Mouse (Mus musculus) neural tube, embryonic 14.5 days (tissue): ENCODE measurements around the gene Agap1. TPM values are rescaled to one million over a fixed set of nuclear protein-coding genes. Genes with fewer than 3 reads are reported as not detected.

Experiments used
- ATAC-seq: fragments of 200-750 bp; cut with Nextera tagmentation; 2 replicates; pipeline ENCODE4 v1.8.0; 2017; ENCODE audit warnings: low read depth, mild to moderate bottlenecking, moderate TSS enrichment, moderate library complexity
- H3K27ac ChIP-seq: fragments of 300-500 bp; sonication (generic); 2 replicates; pipeline ENCODE4 v1.5.1; 2014; ENCODE audit warnings: low read depth, mild to moderate bottlenecking, control low read depth, low read length, moderate library complexity, mixed read lengths
- H3K27me3 ChIP-seq: fragments of 300-500 bp; sonication (generic); 2 replicates; pipeline ENCODE4 v1.6.1; 2014; ENCODE audit warnings: low read length; ENCODE audit not compliant: control insufficient read depth, insufficient read depth
- H3K36me3 ChIP-seq: fragments of 300-500 bp; sonication (generic); 2 replicates; pipeline ENCODE4 v1.6.1; 2014; ENCODE audit warnings: low read length, mixed read lengths; ENCODE audit not compliant: control insufficient read depth, insufficient read depth
- H3K4me1 ChIP-seq: fragments of 300-500 bp; sonication (generic); 2 replicates; pipeline ENCODE4 v1.6.1; 2014; ENCODE audit warnings: low read length; ENCODE audit not compliant: control insufficient read depth, insufficient read depth
- H3K4me2 ChIP-seq: fragments of 300-500 bp; sonication (generic); 2 replicates; pipeline ENCODE4 v1.6.1; 2014; ENCODE audit warnings: mild to moderate bottlenecking, low read depth, low read length, control low read depth
- H3K4me3 ChIP-seq: fragments of 300-500 bp; sonication (generic); 2 replicates; pipeline ENCODE4 v1.5.1; 2014; ENCODE audit warnings: low read depth, low read length, control low read depth, mixed read lengths
- H3K9ac ChIP-seq: fragments of 300-500 bp; sonication (generic); replicated peaks from 2 replicates; pipeline ENCODE4 v1.6.1; 2014; ENCODE audit warnings: low read depth, mild to moderate bottlenecking, control low read depth, low read length, mixed read lengths
- H3K9me3 ChIP-seq: fragments of 300-500 bp; sonication (generic); 2 replicates; pipeline ENCODE4 v1.6.1; 2016; ENCODE audit warnings: low read length; ENCODE audit not compliant: control insufficient read depth
- WGBS: fragments of 180-500 bp; shearing (Covaris S2); extraction: QIAGEN DNeasy Blood & Tissue Kit; methylation state at CpG from one replicate; pipeline ENCODE4 v1.1.7; 2014; 5-methylcytosine and 5-hydroxymethylcytosine counted together
- polyA plus RNA-seq: library from polyadenylated mRNA; unstranded; fragments of >200 nt; fragmentation: Nextera tagmentation; extraction: Ambion mirVana; gene quantifications from 2 replicates; pipeline ENCODE4 v1.2.1, GENCODE M21; 2014

Gene Agap1
- polyA plus RNA-seq, 1 experiment from 2014 or later = 76.4 TPM

DNA sequence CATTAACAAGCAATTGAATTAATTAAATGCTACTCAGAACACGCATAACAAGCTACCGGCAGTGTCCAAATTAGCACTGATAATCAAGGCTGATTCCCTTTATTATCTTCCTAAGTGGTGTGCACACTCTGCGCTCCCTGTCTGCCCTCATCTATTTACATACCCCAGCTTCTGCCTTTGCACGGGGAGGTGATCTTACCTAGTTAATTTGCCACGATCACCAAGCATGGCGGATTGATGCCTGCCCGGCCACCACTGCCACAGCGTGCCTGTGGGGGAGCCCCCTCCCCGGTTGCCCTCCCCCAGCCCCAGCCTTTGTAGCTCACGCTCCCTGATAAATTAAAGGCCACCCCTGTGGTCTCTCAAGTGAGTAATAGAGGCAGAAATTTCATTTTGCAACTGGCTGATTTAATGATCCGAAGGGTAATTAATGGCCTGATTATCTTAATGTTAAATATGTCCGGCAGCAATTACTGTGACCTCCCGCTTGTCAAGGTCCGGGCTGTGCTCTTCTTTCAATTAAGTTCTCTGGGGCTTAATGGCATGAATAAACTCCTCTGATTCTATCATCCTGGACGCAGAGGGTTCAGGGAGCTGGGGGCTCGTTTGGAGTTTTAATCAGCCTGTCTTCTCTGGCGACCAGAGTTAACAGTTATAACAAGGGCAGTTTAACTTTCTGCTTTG lies 393.9 kb downstream of the Agap1 start:
- ATAC-seq = peak; percentile 69
- Histone ChIP-seq H3K4me2 (no peak overlapping the region; the same call in 1 of the 2 replicates), H3K9ac (no peak overlapping the region), H3K36me3 (no peaks in the 10 kb centered on the region), H3K9me3 (no peaks in the 10 kb centered on the region), H3K27ac (no peak overlapping the region), H3K4me3 (no peak overlapping the region), H3K27me3 (no peaks in the 10 kb centered on the region), H3K4me1 (peaks cover 42% of the 10 kb centered on the region)
- 13% methylated on average over 17 of the region's 17 CpGs for WGBS

DNA sequence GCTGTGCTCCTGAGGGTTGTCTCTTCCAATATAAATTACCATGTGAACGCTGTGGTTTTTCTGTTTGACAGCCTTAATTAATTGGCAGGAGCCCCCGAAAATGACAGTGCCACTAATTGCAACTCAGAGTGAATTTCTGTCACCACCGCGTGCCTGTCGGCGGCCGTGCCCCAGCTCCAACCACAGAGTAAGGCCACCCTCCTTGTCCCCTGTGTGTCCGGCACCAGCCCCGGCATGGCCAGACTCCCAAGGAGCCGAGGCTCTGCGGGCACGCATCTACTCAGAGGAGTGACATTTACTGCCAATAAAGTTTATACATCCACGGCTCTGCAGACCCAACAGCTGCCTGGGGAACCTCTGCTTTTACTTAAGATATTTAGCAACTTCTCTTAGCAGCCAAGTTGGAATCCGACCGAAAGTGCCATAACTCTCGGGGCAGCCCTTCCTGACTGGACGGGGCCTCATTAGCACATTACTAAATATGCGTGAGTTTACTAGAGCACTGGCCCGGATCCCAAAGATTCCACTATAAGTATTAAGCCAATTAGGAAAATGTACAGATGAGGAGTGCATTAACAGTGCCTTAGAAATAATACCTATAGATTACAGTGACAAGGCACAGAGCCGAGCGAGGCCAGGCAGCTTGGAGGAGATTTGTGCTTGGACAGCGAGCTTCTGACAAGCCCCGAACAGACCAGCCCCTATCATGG lies 394.7 kb downstream of the Agap1 start:
- H3K9me3 ChIP-seq = no peaks in the 10 kb centered on the region
- no peak overlapping the region for H3K4me2 ChIP-seq
- H3K4me3 ChIP-seq = no peak overlapping the region
- H3K4me1 ChIP-seq = peaks cover 42% of the 10 kb centered on the region
- 25% methylated on average over 23 of the region's 23 CpGs for WGBS
- H3K27ac ChIP-seq = peak overlapping the region; percentile 44; the same call in 1 of the 2 replicates
- H3K9ac ChIP-seq = no peak overlapping the region
- H3K36me3 ChIP-seq = no peaks in the 10 kb centered on the region
- peak; percentile 45; the same call in 1 of the 2 replicates for ATAC-seq
- H3K27me3 ChIP-seq = no peaks in the 10 kb centered on the region

DNA sequence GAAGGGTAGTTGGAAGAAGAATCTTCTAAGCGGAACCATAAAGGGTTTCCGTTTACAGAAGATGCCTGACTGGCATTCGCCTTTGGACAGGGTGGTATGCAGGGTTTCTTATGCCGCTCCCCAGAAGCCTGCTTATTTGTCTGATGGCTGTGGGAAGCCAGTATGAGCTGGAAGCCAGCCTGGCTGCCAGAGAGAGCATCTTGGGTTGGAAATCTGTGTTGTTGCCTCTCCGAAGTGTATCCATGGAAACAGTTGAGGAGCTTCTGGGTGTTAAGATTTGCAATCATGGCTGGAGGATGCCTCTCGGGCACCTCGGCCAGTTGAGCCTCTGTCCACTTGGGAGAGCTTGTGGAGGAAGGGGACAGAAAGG lies 395.2 kb downstream of the Agap1 start:
- Histone ChIP-seq H3K27ac (peak overlapping the region; percentile 44; the same call in 1 of the 2 replicates), H3K36me3 (no peaks in the 10 kb centered on the region), H3K4me1 (peaks cover 42% of the 10 kb centered on the region), H3K27me3 (no peaks in the 10 kb centered on the region), H3K9me3 (no peaks in the 10 kb centered on the region), H3K9ac (no peak overlapping the region), H3K4me2 (no peak overlapping the region), H3K4me3 (no peak overlapping the region)
- 58% methylated on average over 7 of the region's 7 CpGs for WGBS
- no peak for ATAC-seq

DNA sequence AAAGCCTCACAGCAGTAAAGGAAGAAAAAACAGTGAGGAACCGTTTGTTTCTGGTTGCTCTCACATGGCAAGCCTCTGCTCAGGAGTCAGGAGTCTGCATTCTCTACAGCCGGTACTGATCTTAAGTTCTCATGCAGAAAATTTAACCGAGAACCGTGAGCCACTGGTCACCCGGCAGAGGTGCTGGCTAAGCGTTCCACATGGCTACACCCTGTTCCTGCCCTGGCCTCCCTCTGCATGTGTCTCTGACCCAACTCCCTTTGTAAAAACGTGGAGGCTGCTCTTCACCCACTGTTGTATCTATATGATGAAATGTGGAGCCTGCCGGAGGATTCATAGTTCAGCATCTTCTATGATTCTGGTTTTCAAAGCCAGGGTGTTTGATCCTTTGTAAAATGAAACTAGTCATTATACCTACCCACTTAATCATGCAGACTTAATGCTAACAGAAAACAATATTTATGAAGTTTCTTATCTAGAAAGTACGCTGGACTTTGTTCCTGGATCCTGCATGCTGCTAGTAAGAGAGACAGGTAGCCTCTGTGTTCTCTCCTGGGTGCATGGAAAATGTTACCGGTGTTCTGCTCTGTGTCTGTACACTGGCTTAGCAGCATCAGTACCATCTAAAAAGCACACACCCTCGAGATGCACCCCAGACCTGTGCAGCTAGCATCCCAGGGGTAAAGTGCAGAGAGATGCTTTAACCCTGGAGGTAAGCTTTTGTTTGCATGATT lies 396.2 kb downstream of the Agap1 start:
- Histone ChIP-seq H3K27ac (no peak overlapping the region), H3K27me3 (no peaks in the 10 kb centered on the region), H3K36me3 (no peaks in the 10 kb centered on the region), H3K9ac (no peak overlapping the region), H3K4me2 (no peak overlapping the region), H3K4me1 (peaks cover 37% of the 10 kb centered on the region), H3K4me3 (no peak overlapping the region), H3K9me3 (no peaks in the 10 kb centered on the region)
- WGBS = 82% methylated on average over 11 of the region's 11 CpGs
- ATAC-seq = no peak

DNA sequence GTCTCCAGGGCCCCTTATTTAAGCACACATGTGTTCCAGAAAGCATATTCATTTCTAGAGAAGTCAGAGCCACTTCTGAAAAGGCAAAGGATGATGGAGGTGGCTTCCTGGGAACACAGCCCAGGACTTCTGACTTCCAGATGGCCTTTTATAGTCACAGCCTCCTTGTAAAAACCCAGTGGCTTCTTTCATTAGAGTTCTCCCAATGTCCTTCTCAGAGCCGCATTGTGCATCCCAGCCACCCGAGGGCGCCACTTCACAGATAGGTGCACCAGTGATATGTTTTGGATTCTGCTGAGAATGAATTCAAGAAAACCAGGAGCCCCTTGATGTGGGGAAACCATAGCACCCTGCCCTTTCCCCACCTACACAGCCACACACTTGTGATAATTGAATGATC lies 404.6 kb downstream of the Agap1 start:
- no peaks in the 10 kb centered on the region for H3K9me3 ChIP-seq
- no peak for ATAC-seq
- H3K4me3 ChIP-seq = no peak overlapping the region
- H3K4me1 ChIP-seq = peaks cover 12% of the 10 kb centered on the region; the same call in 1 of the 2 replicates
- no peaks in the 10 kb centered on the region for H3K36me3 ChIP-seq
- H3K27ac ChIP-seq = no peak overlapping the region
- H3K9ac ChIP-seq = no peak overlapping the region
- H3K27me3 ChIP-seq = no peaks in the 10 kb centered on the region
- no peak overlapping the region for H3K4me2 ChIP-seq
- 20% methylated on average over 3 of the region's 3 CpGs for WGBS

DNA sequence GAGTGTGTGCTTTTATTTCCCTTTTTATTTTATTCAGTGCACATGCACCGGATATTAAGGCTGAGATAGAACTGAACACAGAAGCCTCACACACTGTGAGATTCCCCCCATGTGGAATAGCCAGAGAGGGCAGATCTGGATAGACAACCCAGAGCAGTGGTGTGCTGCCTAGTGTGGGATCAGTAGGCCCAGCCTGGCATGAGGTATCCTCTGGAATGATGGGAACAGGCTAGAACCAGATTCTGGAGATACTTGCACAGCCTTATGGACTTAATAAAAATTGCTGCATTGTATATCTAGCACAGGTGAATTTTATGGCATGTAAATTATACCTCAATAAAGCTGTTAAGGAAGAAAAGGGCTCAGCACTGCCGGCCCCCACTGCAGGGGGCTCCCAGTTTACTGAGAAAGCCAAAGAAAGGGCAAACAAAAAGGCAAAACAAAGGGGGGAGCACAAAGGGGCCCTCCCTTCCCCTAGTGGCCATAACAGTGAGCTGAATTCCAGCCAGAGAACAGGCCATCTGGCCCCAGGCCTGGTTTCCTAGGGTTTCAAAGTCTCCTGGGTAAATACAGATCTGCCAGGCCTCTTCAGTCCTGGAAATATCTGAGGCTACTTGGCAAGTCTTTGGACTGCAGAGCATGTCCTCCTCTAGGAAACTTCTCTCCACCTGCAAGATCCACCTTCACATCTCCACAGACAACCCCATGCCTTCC lies 405.6 kb downstream of the Agap1 start:
- 0 out of 2 replicates have a peak overlapping the region, but pooled peaks have one; percentile 25 for H3K27ac ChIP-seq
- ATAC-seq = peak; percentile 49; the same call in 1 of the 2 replicates
- no peak overlapping the region for H3K9ac ChIP-seq
- H3K4me1 ChIP-seq = peaks cover 12% of the 10 kb centered on the region; the same call in 1 of the 2 replicates
- no peak overlapping the region for H3K4me2 ChIP-seq
- no peak overlapping the region for H3K4me3 ChIP-seq
- no peaks in the 10 kb centered on the region for H3K36me3 ChIP-seq
- WGBS = 15% methylated on average over 2 of the region's 2 CpGs
- H3K9me3 ChIP-seq = no peaks in the 10 kb centered on the region
- H3K27me3 ChIP-seq = no peaks in the 10 kb centered on the region

DNA sequence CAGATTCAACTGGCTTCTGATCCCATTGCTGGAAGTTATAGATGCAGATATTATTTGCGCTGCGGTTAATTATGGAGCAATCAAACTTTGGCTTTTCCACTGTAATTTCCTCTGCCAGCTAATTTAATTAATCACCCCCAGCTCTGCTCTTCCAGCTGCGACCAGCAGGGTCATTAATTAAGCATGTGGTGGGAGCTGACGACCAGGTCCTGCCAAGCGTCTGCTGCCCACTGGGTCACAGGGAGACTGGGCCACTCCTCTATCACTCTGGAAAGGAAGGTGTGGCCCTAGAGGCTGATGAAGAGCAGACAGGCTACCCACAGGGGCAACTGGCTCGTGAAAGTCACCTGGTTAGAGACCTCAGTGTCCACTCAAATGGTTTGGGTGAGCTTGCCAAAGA lies 411.2 kb downstream of the Agap1 start:
- Histone ChIP-seq H3K9me3 (no peaks in the 10 kb centered on the region), H3K27ac (no peak overlapping the region), H3K9ac (no peak overlapping the region), H3K4me3 (no peak overlapping the region), H3K27me3 (no peaks in the 10 kb centered on the region), H3K36me3 (no peaks in the 10 kb centered on the region), H3K4me2 (no peak overlapping the region), H3K4me1 (peaks cover 21% of the 10 kb centered on the region)
- ATAC-seq = peak; percentile 54; the same call in 1 of the 2 replicates
- 27% methylated on average over 6 of the region's 6 CpGs for WGBS

DNA sequence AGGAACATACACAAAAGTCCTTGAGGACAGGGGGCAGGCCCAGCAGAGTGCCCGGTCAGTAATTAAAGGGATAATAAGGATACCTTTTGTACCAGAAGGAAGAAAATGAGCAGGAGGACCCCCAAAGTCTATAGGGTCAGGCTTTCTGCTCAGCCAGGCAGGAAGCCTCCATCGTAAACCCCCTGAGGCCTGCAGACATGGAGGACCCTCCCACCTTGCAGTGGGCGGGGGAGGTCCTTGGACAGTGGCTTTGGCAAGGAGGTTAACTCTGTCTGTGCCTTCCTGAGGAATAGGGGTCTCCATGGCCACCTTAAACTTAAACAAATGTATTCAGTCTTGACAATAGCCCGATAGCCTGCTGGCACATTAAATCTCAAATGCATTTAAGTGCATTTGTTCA lies 413.2 kb downstream of the Agap1 start:
- no peak overlapping the region for H3K27ac ChIP-seq
- H3K27me3 ChIP-seq = no peaks in the 10 kb centered on the region
- H3K9ac ChIP-seq = no peak overlapping the region
- H3K4me2 ChIP-seq = no peak overlapping the region
- peaks cover 26% of the 10 kb centered on the region for H3K4me1 ChIP-seq
- WGBS = 14% methylated on average over 4 of the region's 4 CpGs
- H3K36me3 ChIP-seq = no peaks in the 10 kb centered on the region
- no peaks in the 10 kb centered on the region for H3K9me3 ChIP-seq
- H3K4me3 ChIP-seq = no peak overlapping the region
- ATAC-seq = no peak
